Comparison of ENCODE assay signal across 20 mouse cellular contexts in the genomic region with DNA sequence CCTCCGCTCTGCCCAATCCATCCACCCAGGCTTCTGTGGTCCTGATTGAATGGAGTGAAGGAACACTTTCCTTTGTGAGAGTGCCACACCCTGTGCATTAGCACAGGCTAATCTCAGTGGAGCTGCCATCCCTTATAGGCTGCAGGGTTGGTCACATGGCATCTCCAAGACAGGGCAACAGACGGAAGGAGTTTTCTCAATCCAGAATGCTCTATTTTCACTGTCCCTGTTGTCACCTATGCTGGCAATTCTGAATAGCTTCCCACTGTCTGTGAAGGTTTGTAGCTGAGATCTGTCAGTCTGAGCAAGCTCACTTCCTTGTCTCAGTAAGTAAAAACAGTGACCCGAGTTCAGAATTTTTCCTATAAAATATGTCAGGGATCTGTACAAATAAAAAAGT.
"Had no signal": no experiment of that assay in that cellular context is flagged by ENCODE, and none has a peak within 500 bp of the region (broad histone marks: within the 10 kb centered on the region; RNA-seq: fewer than 3 reads in every experiment).

No protein-coding gene starts in this region.

- H3K4me3 ChIP-seq: kidney, embryonic 15.5 days; limb, embryonic 12.5 days; limb, embryonic 15.5 days; megakaryocyte, embryonic 14.5 days; midbrain, embryonic 10.5 days; midbrain, embryonic 13.5 days; myocyte; neural tube, embryonic 13.5 days; stomach, embryonic 15.5 days had no signal

- H3K27ac ChIP-seq: kidney, embryonic 15.5 days; limb, embryonic 12.5 days; limb, embryonic 15.5 days; liver, embryonic 14.5 days; midbrain, embryonic 10.5 days; midbrain, embryonic 13.5 days; neural tube, embryonic 13.5 days; stomach, embryonic 15.5 days had no signal

- DNase-seq: kidney, adult 8-10 months; kidney, postnatal 10 days; kidney, postnatal 36 days; left cerebral cortex, postnatal 4 days; liver, postnatal 0 days; lung, embryonic 14.5 days; lung, postnatal 36 days; retina, postnatal 1 day; spleen, adult 18-20 months; thymus, postnatal 25 days had no signal
